Mouse (Mus musculus) limb, embryonic 12.5 days (tissue): ENCODE measurements around the gene Serpinc1. TPM values are rescaled to one million over a fixed set of nuclear protein-coding genes. Genes with fewer than 3 reads are reported as not detected.
"Not testable (repeated sequence)": the region's sequence is repeated elsewhere in the genome, so short reads cannot be mapped to it uniquely, and the experiment has no call there.

ENCODE experiments used
- ATAC-seq: fragments of 200-750 bp; cut with Nextera tagmentation; 2 replicates; pipeline ENCODE4 v1.8.0; 2017; ENCODE audit warnings: low read depth, moderate TSS enrichment; ENCODE audit not compliant: insufficient number of reproducible peaks, insufficient read depth, low FRiP score, low TSS enrichment
- H3K27ac ChIP-seq: fragments of 300-500 bp; sonication (generic); 2 replicates; pipeline ENCODE4 v1.5.1; 2016; ENCODE audit warnings: mild to moderate bottlenecking, moderate library complexity
- H3K27me3 ChIP-seq: fragments of 300-500 bp; sonication (generic); 2 replicates; pipeline ENCODE4 v1.6.1; 2016; ENCODE audit warnings: mild to moderate bottlenecking, moderate library complexity
- H3K36me3 ChIP-seq: fragments of 300-500 bp; sonication (generic); 2 replicates; pipeline ENCODE4 v1.6.1; 2016; ENCODE audit warnings: mild to moderate bottlenecking, moderate library complexity
- H3K4me1 ChIP-seq: fragments of 300-500 bp; sonication (generic); replicated peaks from 2 replicates; pipeline ENCODE4 v1.6.1; 2016
- H3K4me2 ChIP-seq: fragments of 300-500 bp; sonication (generic); 2 replicates; pipeline ENCODE4 v1.6.1; 2016; ENCODE audit warnings: mild to moderate bottlenecking, moderate library complexity
- H3K4me3 ChIP-seq: fragments of 300-500 bp; sonication (generic); replicated peaks from 2 replicates; pipeline ENCODE4 v1.5.1; 2016; ENCODE audit warnings: mild to moderate bottlenecking
- H3K9ac ChIP-seq: fragments of 300-500 bp; sonication (generic); replicated peaks from 2 replicates; pipeline ENCODE4 v1.6.1; 2016; ENCODE audit warnings: mild to moderate bottlenecking, moderate library complexity
- H3K9me3 ChIP-seq: fragments of 300-500 bp; sonication (generic); 2 replicates; pipeline ENCODE4 v1.6.1; 2016; ENCODE audit warnings: mild to moderate bottlenecking, moderate library complexity
- WGBS: fragments of 180-500 bp; shearing (Covaris S2); methylation state at CpG from one replicate; pipeline ENCODE4 v1.1.7; 2016; 5-methylcytosine and 5-hydroxymethylcytosine counted together
- polyA plus RNA-seq: library from polyadenylated mRNA; unstranded; fragments of >200 nt; fragmentation: Nextera tagmentation; extraction: Ambion mirVana; gene quantifications from 2 replicates; pipeline ENCODE4 v1.2.1, GENCODE M21; 2016

The Serpinc1 gene
- polyA plus RNA-seq, 1 experiment from 2014 or later, result 2.8 TPM

- not testable (repeated sequence) for H3K4me2 ChIP-seq, H3K27ac ChIP-seq, H3K4me3 ChIP-seq, H3K9me3 ChIP-seq, ATAC-seq, H3K4me1 ChIP-seq, H3K36me3 ChIP-seq, H3K27me3 ChIP-seq, H3K9ac ChIP-seq
- 59% methylated on average over 1 of the region's 1 CpGs for WGBS
These were observed 6.3 kb downstream of the Serpinc1 start for GRCm38 (mm10) chr1:160984731-160985130.

- Histone ChIP-seq H3K9me3 (no peaks in the 10 kb centered on the region), H3K4me1 (no peaks in the 10 kb centered on the region), H3K4me3 (no peak overlapping the region), H3K27me3 (no peaks in the 10 kb centered on the region), H3K4me2 (no peak overlapping the region), H3K36me3 (no peaks in the 10 kb centered on the region), H3K27ac (no peak overlapping the region), H3K9ac (no peak overlapping the region)
- 80% methylated on average over 6 of the region's 6 CpGs for WGBS
- ATAC-seq, result no peak
These were observed 7.1 kb downstream of the Serpinc1 start for GRCm38 (mm10) chr1:160985477-160985876.

GRCm38 (mm10) chr1:160986881-160987635 is 8.7 kb downstream of the Serpinc1 start:
- Histone ChIP-seq H3K4me2 (no peak overlapping the region), H3K27me3 (no peaks in the 10 kb centered on the region), H3K4me3 (no peak overlapping the region), H3K36me3 (no peaks in the 10 kb centered on the region), H3K9me3 (no peaks in the 10 kb centered on the region), H3K27ac (no peak overlapping the region), H3K4me1 (no peaks in the 10 kb centered on the region), H3K9ac (no peak overlapping the region)
- ATAC-seq, result no peak
- WGBS, result 84% methylated on average over 17 of the region's 17 CpGs

- ATAC-seq, result no peak
- H3K9me3 ChIP-seq, result no peaks in the 10 kb centered on the region
These were observed 11.0 kb downstream of the Serpinc1 start for GRCm38 (mm10) chr1:160989395-160989794.

GRCm38 (mm10) chr1:160993851-160994250 is 15.5 kb downstream of the Serpinc1 start:
- Histone ChIP-seq H3K4me3 (no peak overlapping the region), H3K9me3 (no peaks in the 10 kb centered on the region), H3K9ac (no peak overlapping the region), H3K4me1 (no peaks in the 10 kb centered on the region), H3K4me2 (no peak overlapping the region), H3K36me3 (no peaks in the 10 kb centered on the region), H3K27me3 (no peaks in the 10 kb centered on the region), H3K27ac (no peak overlapping the region)
- no peak for ATAC-seq
- 75% methylated on average over 6 of the region's 6 CpGs for WGBS

More at GRCm38 (mm10) chr1:160989395-160989794, 11.0 kb downstream of the Serpinc1 start:
- H3K27me3 ChIP-seq, result no peaks in the 10 kb centered on the region
- no peaks in the 10 kb centered on the region for H3K36me3 ChIP-seq
- WGBS, result 86% methylated on average over 15 of the region's 15 CpGs
- H3K4me3 ChIP-seq, result no peak overlapping the region
- H3K4me1 ChIP-seq, result no peaks in the 10 kb centered on the region
- no peak overlapping the region for H3K9ac ChIP-seq
- no peak overlapping the region for H3K4me2 ChIP-seq
- H3K27ac ChIP-seq, result no peak overlapping the region

- H3K36me3 ChIP-seq, result peaks cover 15% of the 10 kb centered on the region; the same call in 1 of the 2 replicates
- no peaks in the 10 kb centered on the region; the same call in none of the 2 replicates for H3K4me1 ChIP-seq
- H3K27ac ChIP-seq, result no peak overlapping the region
- no peaks in the 10 kb centered on the region for H3K27me3 ChIP-seq
- WGBS, result 60% methylated on average over 4 of the region's 4 CpGs
- no peak overlapping the region for H3K9ac ChIP-seq
- H3K4me2 ChIP-seq, result no peak overlapping the region
- H3K9me3 ChIP-seq, result no peaks in the 10 kb centered on the region
- ATAC-seq, result no peak
- H3K4me3 ChIP-seq, result no peak overlapping the region
These were observed 26.6 kb downstream of the Serpinc1 start for GRCm38 (mm10) chr1:161004942-161005341.

- WGBS, result 41% methylated on average over 3 of the region's 3 CpGs
- ATAC-seq, result no peak
- no peaks in the 10 kb centered on the region; the same call in none of the 2 replicates for H3K4me1 ChIP-seq
- H3K27ac ChIP-seq, result no peak overlapping the region
- peaks cover 15% of the 10 kb centered on the region; the same call in 1 of the 2 replicates for H3K36me3 ChIP-seq
- H3K4me3 ChIP-seq, result no peak overlapping the region
- no peak overlapping the region for H3K9ac ChIP-seq
- H3K27me3 ChIP-seq, result no peaks in the 10 kb centered on the region
- no peak overlapping the region for H3K4me2 ChIP-seq
- H3K9me3 ChIP-seq, result no peaks in the 10 kb centered on the region
These were observed 27.1 kb downstream of the Serpinc1 start for GRCm38 (mm10) chr1:161005526-161005925.

GRCm38 (mm10) chr1:161006471-161006870 is 28.1 kb downstream of the Serpinc1 start:
- H3K9ac ChIP-seq, result no peak overlapping the region
- H3K27ac ChIP-seq, result no peak overlapping the region
- H3K4me1 ChIP-seq, result no peaks in the 10 kb centered on the region; the same call in none of the 2 replicates
- H3K36me3 ChIP-seq, result peaks cover 17% of the 10 kb centered on the region; the same call in 1 of the 2 replicates
- ATAC-seq, result no peak
- H3K27me3 ChIP-seq, result no peaks in the 10 kb centered on the region
- no peak overlapping the region for H3K4me3 ChIP-seq
- H3K4me2 ChIP-seq, result no peak overlapping the region
- 91% methylated on average over 5 of the region's 5 CpGs for WGBS
- no peaks in the 10 kb centered on the region for H3K9me3 ChIP-seq

GRCm38 (mm10) chr1:161008038-161008437 is 29.7 kb downstream of the Serpinc1 start:
- H3K9me3 ChIP-seq, result no peaks in the 10 kb centered on the region
- H3K4me3 ChIP-seq, result no peak overlapping the region
- H3K9ac ChIP-seq, result no peak overlapping the region
- H3K4me2 ChIP-seq, result no peak overlapping the region
- H3K27me3 ChIP-seq, result no peaks in the 10 kb centered on the region
- WGBS, result 91% methylated on average over 2 of the region's 2 CpGs
- no peak overlapping the region for H3K27ac ChIP-seq
- no peak for ATAC-seq
- peaks cover 30% of the 10 kb centered on the region for H3K36me3 ChIP-seq
- no peaks in the 10 kb centered on the region; the same call in none of the 2 replicates for H3K4me1 ChIP-seq

GRCm38 (mm10) chr1:161010436-161010835 is 32.1 kb downstream of the Serpinc1 start:
- no peak for ATAC-seq
- Histone ChIP-seq H3K4me3 (no peak overlapping the region), H3K4me2 (no peak overlapping the region), H3K27ac (no peak overlapping the region), H3K27me3 (no peaks in the 10 kb centered on the region), H3K9me3 (no peaks in the 10 kb centered on the region), H3K4me1 (no peaks in the 10 kb centered on the region; the same call in none of the 2 replicates), H3K36me3 (peaks cover 33% of the 10 kb centered on the region), H3K9ac (no peak overlapping the region)
- 70% methylated on average over 4 of the region's 4 CpGs for WGBS

- no peaks in the 10 kb centered on the region; the same call in 1 of the 2 replicates for H3K4me1 ChIP-seq
- H3K9ac ChIP-seq, result no peak overlapping the region
- peaks cover 56% of the 10 kb centered on the region for H3K36me3 ChIP-seq
- no peak overlapping the region for H3K4me3 ChIP-seq
- ATAC-seq, result no peak
- no peak overlapping the region for H3K4me2 ChIP-seq
- WGBS, result 81% methylated on average over 2 of the region's 2 CpGs
- no peaks in the 10 kb centered on the region for H3K9me3 ChIP-seq
- H3K27me3 ChIP-seq, result no peaks in the 10 kb centered on the region
- H3K27ac ChIP-seq, result no peak overlapping the region
These were observed 38.0 kb downstream of the Serpinc1 start for GRCm38 (mm10) chr1:161016378-161016777.

- peaks cover 51% of the 10 kb centered on the region for H3K36me3 ChIP-seq
These were observed 41.7 kb downstream of the Serpinc1 start for GRCm38 (mm10) chr1:161020051-161020450.

More at GRCm38 (mm10) chr1:161020051-161020450, 41.7 kb downstream of the Serpinc1 start:
- no peak overlapping the region for H3K4me3 ChIP-seq
- no peaks in the 10 kb centered on the region for H3K9me3 ChIP-seq
- no peak overlapping the region for H3K27ac ChIP-seq
- H3K4me2 ChIP-seq, result no peak overlapping the region
- no peak for ATAC-seq
- 94% methylated on average over 14 of the region's 14 CpGs for WGBS
- no peaks in the 10 kb centered on the region for H3K4me1 ChIP-seq
- H3K27me3 ChIP-seq, result no peaks in the 10 kb centered on the region
- no peak overlapping the region for H3K9ac ChIP-seq
